Mouse (Mus musculus): ENCODE results near the gene Tcea3.
A peak's percentile ranks its signal among the peaks of the same experiment; 100 is the strongest.

Tcea3 gene

DNA sequence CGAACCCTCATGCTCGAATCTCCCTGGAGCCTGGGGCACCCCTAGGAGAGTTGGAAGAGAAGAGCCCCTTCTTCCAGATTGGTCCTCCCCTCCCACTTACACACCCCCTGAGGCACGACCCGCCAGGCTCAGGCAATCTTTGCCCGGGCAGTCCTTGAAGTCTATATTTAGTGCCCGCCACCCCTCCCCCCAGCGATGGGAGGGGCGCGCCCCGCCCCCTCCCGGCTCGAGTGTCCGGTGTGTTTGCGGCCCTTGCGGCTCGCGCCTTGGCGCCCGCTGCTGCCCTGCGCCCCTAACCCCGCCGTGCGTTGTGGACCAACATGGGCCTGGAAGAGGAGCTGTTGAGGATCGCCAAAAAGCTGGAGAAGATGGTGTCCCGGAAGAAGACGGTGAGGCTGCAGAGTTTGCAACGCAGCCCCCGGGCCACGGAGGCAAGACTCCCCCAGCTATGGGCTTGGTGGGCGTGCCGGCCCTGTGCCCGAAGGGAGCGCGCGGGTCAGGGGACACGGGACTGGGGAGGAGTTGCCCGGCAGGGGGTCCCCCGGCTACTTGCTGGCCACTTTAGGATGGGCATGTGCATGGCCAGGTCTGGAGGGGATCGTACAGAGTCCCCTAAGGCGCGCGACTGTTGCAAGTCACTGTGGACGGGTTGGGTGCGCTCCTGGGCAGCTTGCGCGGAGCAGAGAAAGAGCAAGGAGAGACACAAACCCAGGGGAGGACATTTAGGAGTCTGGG, at the start of gene Tcea3:
Gene Tcea3, plus strand, starts transcription at position 1 of the 735 bp plus-strand sequence.
- DNase-seq (ENCODE audit: low spot score) = peak; percentile 81

DNA sequence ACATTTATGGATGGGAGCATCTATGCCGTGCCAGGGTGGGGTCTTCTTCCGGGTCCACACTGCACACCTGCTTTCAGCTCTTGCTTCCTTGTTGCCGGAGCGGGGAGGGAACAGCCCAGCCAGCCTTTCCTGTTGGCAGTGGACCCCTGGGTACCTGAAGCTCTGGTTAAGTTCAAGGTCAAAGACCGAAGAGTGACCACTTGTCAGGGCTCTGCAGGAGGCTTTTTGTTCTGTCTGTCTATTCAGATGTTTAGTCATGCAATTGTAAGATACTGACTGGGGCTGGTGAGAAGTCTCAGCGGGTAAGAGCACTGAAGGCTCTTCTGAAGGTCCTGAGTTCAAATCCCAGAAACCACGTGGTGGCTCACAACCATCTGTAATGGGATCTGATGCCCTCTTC, 48.7 kb upstream of the Tcea3 start:
- DNase-seq (ENCODE audit: low spot score) = no peak

DNA sequence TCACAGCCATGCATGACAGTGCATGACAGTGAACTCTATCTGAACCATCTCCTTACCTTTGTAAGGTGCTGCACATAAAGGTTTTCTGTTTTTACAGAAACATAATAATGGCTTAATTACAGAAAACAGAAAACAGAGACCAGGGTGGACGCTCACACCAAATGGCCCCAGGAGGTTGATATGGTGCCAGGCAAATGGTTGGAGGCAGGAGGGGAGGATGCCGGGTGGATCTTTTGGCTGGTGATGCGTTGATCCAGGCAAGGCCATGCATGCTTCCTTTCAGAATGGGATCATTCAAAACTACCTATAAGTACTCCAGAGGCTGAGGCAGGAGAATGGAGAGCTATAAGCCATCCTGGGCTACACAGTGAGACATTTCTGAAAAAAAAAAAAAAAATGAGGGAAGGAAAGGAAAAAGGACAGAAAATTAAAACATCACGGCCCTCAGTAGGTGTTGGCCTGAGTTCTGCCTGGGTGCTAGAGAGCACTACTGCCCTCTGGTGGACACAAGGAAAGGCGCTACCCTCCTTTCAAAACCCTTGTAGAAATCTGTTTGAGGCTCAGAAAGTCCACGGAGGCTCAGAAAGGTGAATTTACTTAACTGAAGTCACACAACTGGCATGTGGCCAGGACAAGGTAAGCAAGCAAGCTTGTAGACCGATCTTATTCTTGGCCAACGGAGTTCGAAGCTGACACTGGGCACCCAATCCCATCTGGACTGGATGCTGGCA, 47.8 kb upstream of the Tcea3 start:
- DNase-seq (ENCODE audit: low spot score) = no peak

DNA sequence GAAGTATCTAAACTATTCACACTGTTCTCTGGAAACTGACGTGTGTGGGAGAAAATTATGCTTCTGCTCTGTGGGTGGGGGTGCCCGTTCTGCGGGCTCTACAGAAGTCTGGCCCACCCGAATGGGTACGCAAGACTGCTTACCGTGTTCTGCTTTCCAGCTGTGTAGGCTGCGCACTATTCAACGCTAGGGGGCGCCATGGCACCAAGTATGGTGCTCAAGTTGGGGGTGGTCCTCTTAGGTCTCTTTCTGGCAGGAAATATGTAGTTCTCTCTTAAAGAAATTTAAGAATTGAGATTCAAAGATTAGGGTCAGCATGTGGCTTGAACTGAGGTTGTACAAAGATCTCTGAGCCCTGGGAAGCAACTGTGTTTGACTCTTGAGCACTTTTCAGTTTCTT, 45.0 kb upstream of the Tcea3 start:
- peak; percentile 68 for DNase-seq (ENCODE audit: low spot score)

DNA sequence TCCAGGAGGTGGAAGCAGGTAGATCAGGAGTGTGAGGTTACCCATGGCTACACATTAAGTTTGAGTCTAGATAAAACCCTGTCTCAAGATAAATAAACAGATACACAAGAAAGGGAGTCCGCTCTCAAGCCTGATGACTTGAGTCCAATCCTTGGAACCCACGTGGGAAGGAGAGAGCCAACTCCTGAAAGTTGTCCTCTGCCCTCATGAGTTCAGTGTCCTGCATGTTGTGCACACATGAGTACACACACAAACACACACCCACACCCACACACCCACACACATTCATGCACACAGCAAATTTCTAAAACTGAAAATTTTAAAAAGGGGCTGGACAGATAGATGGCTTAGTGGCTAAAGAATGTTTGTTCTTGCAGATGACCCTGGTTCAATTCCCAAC, 42.8 kb upstream of the Tcea3 start:
- DNase-seq (ENCODE audit: low spot score) = no peak

DNA sequence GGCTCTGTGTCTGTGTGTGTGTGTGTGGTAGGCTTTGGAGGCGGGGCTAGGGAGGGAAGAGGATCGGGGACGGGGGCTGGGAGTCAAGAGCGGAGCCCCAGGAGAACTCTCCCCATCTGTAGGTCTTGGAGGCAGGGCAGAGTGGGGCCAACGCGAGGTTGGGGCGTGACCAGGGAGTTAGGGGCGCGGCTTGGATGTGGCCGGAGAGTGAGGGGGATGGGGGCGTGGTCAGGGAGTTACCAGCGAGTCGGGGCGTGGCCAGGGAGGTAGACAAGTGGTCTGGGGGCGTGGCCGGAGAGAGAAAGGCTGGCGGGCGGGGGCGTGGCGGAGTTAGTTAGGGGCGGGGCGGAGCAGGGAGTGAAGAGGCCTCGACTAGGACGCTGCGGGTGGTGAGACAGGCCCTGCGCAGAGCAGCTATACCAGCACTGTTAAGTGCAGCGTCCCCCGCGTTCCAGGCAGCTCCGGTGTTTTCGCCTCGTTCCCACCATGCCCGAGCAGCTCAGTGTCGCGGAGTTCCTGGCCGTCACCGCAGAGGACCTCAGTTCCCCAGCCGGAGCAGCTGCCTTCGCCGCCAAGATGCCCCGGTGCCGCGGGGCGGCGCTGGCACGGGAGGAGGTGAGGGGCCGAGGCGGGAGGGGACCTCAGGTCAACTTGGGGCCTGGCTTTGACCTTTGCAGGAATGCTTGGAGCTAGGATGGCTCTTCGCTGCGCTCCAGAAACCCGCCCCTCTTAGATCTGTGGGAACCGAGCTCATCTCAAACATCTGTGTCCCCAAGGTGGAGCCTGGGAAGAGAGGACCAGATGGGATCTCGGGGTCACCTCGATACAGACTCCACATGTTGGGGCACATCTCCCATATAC, 41.3 kb upstream of the Tcea3 start, which contains the start of gene Asap3:
Gene Asap3, plus strand, starts transcription at position 333 of the 861 bp plus-strand sequence.
- DNase-seq (ENCODE audit: low spot score) = peak; percentile 100

DNA sequence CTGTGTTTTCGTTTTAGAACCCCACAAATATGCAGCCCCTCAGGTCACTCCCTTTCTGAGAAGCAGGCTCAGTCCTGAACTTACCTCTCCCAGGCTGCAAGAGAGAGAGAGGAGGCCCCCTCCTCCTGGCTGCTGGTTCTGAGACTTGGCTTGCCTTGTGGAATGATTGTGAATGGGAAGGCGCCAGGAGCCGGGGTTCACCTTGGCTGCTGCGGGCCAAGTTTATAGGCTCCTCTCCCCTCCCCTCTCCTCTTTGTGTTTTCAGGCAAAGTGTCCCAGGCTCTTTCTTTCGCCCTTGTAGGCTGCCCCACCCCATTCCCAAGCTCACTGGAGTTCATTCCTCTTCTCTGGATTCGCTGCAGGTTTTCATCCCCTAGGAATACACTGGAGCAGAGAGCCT, 40.6 kb upstream of the Tcea3 start:
- no peak for DNase-seq (ENCODE audit: low spot score)

DNA sequence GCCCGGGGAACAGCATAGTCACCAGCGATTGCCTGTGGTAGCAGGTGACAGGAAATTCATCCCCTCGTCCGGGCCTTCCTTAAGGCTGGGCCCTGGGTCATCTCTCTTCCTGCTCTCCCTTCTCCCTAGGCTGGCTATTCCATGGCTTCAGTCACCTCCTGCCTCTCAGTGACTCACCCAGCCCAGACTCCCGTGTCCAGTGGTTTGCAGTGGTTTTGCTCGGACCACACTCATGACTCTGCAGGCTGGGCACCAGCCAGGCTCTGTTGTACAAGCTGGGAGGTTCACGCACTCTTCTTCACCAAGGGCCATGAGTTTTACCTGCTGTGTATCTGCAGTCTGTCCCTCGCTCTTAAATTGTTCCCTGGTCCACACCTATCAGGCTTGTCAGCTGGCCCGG, 36.6 kb upstream of the Tcea3 start:
- no peak for DNase-seq (ENCODE audit: low spot score)

DNA sequence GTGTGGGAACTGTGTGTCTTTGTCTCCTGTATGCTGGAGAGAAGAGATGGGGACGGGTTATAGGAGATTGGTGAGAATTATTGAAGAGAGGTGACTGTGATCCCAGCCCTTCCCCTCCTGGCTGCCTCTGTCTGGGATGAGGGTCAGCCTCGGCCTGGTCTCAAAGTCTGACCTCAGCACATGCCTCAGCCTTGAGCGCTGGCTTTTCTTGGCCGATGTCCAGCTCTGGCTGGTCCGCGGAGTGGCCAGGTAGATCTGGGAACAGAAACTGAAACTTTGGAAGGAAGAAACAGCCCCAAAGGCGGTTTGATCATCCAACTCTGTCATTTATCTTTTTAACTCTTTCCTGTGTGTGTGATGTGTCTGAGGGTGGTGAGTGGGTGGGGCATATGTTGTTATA, 33.9 kb upstream of the Tcea3 start:
- DNase-seq (ENCODE audit: low spot score) = peak; percentile 76

DNA sequence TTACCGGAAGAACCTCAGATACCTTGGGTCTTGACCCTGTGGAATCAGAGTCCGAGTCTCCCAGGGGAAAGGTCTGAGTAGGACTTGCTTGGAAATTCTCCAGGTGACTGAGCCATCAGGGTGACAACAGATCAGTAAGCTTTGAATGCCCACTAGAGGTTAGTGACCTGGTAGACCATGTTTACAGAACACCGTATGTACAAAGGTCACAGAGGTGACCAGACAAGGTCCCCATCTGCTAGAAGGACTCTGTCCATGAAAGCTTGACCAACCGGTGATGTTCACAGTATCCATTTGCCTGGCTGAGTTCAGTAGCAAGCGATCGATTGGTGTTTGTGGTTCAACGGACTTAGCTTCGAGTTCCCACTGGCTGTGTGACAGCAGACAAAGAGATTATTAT, 32.7 kb upstream of the Tcea3 start:
- DNase-seq (ENCODE audit: low spot score) = peak; percentile 65

DNA sequence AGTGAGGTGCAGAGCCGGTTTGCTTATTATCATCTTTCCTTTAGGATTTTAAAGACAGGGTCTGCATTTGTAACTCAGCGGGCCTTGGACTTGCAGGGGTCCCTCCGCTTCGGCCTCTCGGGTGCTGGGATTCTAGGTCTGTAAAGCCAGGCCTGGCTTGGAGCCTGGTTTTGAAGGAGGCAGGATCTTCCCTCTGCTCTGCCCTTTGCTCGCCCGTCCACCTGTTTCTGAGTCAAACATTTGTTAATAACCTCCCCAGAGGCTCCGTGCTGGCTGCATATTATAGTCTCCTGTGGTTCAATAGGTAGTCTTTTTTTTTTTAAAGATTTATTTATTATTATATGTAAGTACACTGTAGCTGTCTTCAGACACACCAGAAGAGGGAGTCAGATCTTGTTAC, 32.0 kb upstream of the Tcea3 start:
- DNase-seq (ENCODE audit: low spot score) = no peak

DNA sequence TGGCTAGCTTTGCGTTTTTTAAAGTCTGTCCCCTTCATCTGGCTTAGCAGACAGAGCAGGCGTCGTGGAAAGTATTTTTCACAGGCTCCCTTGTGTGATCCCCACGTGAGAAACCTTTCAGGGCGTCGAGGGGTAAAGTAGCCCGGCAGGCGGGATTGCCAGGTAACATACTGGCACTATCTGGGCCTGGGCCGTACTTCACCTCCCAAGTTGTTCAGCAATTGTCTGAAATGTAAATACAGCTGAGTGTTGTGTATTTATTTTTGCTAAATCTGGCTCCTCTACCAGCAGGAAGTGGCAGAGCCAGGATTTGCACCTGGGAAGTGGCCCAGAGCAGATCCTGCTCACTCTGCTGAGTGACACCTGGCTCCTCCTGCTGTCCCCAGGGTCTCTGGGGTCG, 30.5 kb upstream of the Tcea3 start:
- no peak for DNase-seq (ENCODE audit: low spot score)

DNA sequence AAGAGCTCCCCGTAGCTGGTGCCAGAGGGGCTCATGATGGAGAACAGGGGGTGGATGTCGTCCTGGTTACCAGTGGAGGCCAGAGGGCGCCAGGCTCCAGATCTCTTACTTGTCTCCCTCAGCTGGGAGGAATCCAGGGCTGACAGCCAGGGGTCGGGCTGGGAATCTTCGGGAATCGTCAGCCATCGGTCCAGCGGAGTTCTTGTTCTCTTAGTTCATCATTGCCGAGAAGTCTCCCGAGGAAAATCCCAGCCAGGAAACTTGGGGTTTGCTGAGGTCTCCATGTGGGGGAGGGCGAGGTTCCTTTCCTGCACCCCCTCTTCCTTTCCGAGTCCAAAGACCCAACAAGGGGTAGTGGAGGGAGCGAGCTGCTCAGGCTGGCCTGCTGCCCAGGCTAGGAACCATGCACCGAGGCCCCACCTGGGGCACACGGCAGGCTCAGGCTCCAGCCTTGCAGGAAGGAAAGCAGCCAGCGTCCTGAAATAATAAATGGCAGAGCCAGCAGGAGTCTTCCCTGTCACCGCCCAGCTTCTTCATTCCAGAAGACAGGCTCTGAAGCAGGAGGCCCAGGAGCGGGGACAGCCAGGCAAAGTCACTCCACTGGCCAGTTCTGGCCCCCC, 28.8 kb upstream of the Tcea3 start:
- no peak for DNase-seq (ENCODE audit: low spot score)

DNA sequence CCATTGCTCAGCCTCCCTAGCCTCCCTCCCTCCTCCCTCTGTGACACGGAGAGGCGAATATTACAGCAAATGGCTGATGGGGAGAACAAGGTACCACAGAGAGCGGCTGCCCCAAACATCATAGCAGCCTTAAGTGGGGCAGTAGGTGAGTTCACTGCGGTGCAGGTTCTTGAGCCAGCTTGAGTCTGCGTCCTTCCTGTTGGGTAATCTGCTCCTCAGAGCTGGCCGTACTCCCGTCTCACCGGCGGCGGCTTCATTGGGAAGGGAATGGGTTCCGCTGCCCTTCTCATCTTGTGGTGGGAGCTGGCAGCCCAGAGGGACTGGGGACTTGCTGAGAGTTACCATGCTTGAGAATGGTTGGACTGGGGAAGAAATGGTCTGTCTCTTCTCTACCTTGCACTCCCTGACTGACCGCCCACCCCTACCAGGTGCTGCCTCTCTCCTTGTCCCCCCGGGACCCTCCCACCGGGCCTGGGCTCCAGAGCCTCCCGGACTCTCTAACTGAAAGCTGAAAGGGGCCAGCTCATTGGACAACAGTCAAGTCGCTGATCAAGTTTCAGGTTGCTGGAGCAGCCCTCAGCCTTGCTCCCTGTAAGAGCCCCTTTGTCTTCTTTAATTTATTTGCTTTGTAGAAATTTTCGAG, 27.3 kb upstream of the Tcea3 start:
- DNase-seq (ENCODE audit: low spot score) = no peak

DNA sequence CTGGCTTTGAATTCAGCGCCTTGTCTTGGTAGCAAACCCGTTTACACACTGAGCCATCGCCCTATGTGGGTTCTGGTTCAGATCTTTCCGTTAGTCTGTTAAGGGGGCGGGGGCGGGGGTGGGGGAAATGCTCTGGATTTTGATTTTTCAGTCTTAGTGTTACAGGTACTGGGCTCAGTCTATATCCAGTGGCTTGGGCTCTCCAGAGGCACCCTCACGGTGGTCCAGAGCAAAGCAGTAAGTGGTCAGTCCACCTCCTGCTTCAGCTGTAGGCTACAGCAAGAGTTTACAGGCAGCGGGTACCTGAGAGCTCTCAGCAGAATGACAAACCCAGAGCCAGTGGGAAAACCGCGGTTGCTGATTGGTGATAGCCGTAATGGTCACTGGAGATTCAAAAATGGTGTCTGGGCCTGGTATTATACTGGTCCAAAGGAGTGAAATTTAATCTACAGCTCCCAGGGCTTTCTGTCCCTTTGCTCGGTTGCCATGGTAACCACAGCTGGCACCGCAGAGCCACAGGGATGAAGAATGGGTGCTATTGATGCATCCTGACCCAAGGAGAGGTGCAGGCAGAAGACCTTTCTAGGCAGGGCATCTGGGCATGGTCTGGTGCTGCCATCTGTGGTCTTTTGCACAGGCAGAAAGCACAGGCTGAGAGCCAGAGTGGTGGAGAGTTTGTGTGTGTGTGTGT, 23.8 kb upstream of the Tcea3 start:
- no peak for DNase-seq (ENCODE audit: low spot score)

DNA sequence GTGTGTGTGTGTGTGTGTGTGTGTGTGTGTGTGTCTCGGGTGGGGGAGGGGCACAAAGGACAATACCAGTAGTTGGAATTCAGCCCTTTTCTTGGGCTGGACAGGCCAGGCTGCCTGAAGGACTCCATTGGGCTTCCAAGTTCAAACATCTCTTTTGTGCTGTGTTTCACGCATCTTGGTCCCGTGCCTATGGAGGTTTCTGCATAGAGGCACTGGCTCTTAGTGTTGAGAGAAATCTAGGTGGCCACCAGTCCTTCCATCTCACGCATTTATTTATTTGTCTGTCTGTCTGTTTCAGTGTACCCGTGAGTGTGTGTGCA, 23.3 kb upstream of the Tcea3 start:
- no peak for DNase-seq (ENCODE audit: low spot score)

DNA sequence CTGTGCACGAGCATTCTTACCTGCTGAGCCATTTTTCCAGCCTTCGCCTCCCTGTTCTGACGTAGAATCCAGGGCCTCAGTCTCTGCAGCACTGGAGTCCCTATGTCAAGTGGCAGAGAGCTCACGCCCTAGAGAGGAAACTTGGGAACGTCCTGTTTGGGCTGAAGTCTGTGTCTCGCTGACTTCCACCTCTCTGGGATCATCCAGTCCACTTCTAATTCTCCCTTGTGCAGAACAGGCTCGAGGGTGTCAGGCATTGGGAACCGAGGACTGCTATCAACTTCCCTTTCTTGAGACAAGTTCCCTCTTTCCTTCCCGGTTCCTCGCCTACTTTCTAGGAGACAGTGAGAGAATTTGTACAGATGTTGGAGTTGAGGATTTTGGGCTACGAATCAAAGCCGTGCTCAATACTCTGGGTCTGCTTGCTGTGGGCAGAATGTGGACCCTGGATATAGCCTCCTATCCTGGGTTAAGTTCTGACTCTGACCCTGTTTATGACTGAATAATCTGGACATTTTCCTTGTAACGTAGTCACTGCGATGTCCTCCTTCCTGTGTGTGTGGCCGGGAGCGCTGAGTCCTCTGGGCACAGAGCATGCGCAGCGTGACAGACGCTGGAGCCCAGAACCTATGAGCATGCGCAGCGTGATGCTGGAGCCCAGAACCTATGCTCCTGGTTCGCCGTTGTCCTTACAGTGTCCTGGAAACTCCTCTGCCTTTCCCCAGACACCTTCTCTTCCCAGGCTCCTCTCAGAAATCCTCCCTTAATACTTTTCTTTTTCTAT, 22.7 kb upstream of the Tcea3 start:
- no peak for DNase-seq (ENCODE audit: low spot score)

DNA sequence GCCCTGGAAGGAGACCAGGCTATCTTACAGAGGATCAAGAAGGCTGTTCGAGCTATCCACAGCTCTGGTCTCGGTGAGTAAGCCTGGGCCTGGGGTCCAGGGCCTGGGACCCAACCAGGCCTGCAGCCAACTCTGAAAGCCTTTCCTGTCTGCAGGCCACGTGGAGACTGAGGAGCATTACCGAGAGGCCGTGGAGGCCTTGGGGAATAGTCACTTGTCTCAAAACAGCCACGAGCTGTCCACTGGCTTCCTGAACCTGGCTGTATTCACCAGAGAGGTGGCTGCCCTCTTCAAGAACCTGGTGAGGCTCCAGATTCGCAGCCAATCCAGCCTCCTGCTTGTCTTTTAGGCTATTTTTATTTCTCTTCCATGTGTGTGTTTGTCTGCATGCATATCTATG, 20.1 kb upstream of the Tcea3 start:
- DNase-seq (ENCODE audit: low spot score) = no peak

DNA sequence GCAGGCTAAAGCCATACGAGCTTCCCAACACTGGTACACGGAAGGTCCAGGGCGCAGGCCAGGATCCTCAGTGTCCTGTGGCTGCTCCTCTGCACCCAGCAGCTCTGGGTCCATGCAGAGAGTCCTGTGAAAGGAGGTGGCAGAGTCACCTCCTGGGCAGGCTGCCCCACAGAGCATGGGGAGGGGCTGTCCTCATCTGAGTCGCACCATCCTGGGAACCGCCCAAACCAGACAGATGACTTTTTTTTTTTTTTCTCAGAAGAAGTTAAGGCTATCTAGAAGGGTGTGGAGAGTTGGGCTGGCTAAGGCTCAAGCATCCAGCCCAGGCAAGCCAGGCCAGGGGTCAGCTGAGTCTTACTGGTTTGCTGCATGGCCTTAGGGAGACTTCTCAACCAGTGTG, 18.9 kb upstream of the Tcea3 start:
- DNase-seq (ENCODE audit: low spot score) = no peak

DNA sequence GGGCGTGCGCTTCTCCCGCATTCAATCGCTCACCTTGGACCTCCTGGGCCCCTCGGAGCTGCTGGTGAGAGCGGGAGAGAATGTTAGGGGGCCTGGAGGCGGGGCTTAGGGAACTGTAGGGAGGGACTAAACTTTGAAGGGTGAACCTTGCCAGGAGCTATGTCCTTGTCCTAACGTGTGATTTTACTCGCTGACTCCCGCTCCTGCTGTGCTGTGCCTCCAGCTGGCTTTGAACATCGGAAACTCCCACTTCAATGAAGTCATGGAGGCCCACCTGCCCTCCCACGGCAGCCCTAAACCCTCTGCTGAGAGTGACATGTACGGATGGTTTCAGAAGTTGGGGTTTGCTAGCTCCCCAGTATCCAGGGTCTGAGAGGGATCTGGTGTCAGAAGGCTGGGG, 8.9 kb upstream of the Tcea3 start:
- no peak for DNase-seq (ENCODE audit: low spot score)

DNA sequence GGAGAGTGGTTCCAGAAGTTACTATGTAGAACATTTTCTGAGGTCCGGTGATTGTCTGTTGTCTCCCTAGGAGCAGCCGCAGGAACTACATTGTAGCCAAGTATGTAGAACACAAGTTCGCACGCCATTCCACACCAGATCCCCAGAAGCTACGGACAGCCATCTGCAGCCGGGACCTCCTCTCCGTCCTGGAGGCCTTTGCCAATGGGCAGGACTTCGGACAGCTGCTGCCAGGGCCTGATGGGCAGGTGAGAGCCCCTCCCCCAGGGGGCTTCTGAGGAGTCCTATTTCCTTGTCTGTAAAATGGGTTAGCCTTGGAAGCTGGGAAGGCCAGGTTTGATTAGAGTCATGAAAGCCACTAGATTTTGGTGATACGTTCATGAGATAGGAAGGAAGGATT, 8.4 kb upstream of the Tcea3 start:
- no peak for DNase-seq (ENCODE audit: low spot score)
